Mouse (Mus musculus): Measurements from ENCODE around the gene Nol4l. TPM values are rescaled to one million over a fixed set of nuclear protein-coding genes. Genes with fewer than 3 reads are reported as not detected.
"Not testable (repeated sequence)": the region's sequence is repeated elsewhere in the genome, so short reads cannot be mapped to it uniquely, and the experiment has no call there.

Nol4l gene
- total RNA-seq, 2 experiments from 2014 or later: 0.94 to 1.0 TPM

GRCm38 (mm10) chr2:153425124-153425844, 104.5 kb downstream of the Nol4l start:
- no peak for DNase-seq
- intact Hi-C loops (cut with DNase I): no loop called here

- intact Hi-C loops (cut with DNase I): no loop called here
- no peak for DNase-seq
Observed at GRCm38 (mm10) chr2:153424557-153424956, 105.2 kb downstream of the Nol4l start.

GRCm38 (mm10) chr2:153423113-153423512, 106.7 kb downstream of the Nol4l start:
- intact Hi-C loops (cut with DNase I): no loop called here
- DNase-seq: no peak

- DNase-seq: no peak
- intact Hi-C loops (cut with DNase I): no loop called here
Observed at GRCm38 (mm10) chr2:153422051-153422450, 107.7 kb downstream of the Nol4l start.

- no peak for DNase-seq
- intact Hi-C loops (cut with DNase I): no loop called here
Observed at GRCm38 (mm10) chr2:153421233-153421632, 108.5 kb downstream of the Nol4l start.

DNA sequence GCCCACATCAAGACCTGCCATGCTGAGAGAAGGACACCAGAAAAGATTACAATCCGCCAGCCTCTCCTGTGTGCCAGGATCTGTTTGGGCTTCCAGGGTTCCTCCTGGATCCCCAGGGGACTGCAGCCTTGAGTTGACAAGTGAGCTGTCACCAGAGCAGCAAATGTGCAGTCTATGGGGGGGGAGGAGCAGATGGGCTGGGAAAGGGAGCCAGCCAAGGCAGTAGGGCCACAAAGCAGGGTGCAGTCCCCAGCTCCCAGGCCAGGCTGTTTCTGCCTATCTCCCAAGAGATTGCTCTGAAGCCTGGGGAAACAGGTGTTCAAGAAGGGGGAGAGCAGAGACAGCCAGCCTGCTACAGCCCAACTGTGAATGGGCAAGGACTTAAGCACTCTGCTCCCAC, 111.4 kb downstream of the Nol4l start:
- intact Hi-C loops (cut with DNase I): no loop called here
- no peak for DNase-seq

DNA sequence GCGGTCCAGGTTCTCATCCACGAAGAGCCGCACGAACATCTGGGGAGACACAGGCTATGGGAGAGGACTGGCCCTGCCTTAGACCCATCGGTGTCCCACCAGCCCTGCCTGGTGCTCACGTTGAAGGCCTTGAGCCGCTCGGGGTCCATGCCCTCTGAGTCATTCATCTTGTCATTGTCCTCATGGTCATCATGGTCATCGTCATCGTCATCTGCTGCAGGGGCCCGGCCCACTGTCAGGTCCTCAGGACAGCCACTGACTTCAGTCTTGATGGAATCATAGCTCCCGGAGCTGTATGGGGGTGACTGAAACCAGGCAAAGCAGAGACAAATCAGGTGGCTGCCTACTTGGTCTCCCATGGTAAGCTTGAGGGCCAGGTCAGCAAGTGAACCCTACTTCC, 111.9 kb downstream of the Nol4l start:
- intact Hi-C loops (cut with DNase I): no loop called here
- no peak for DNase-seq

GRCm38 (mm10) chr2:153414607-153415006, 115.2 kb downstream of the Nol4l start:
- no peak for DNase-seq
- intact Hi-C loops (cut with DNase I): loop anchor here (2.0 kb wide), 1 partner anchor 266 kb away; no protein-coding TSS in a partner anchor

DNA sequence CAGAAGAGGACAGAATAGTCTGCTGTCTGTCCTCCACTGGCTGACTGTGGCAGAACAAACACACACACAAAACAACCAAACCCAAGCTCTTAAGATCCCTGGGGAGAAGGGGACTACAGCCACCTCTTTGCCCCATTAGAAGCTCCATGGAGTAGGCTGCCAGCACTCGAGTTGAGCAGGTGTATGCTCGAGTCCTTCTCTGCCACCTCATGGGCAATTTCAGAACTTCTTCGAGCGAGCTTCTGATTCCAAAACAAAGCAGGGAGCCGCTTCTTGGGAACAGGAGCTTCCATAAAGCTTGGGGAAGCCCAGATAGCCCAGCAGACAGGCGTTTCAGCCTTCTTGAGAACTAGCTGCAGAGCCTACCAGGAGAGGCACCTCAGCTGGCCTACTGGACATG, 117.2 kb downstream of the Nol4l start:
- intact Hi-C loops (cut with DNase I): no loop called here

GRCm38 (mm10) chr2:153411557-153411956, 118.2 kb downstream of the Nol4l start:
- DNase-seq: no peak
- intact Hi-C loops (cut with DNase I): no loop called here

More for the DNA sequence above, 117.2 kb downstream of the Nol4l start:
- DNase-seq: peak in 1 of 2 experiments; percentile 6

GRCm38 (mm10) chr2:153408971-153409370, 120.8 kb downstream of the Nol4l start:
- peak in 1 of 2 experiments; percentile 8 for DNase-seq
- intact Hi-C loops (cut with DNase I): no loop called here

DNA sequence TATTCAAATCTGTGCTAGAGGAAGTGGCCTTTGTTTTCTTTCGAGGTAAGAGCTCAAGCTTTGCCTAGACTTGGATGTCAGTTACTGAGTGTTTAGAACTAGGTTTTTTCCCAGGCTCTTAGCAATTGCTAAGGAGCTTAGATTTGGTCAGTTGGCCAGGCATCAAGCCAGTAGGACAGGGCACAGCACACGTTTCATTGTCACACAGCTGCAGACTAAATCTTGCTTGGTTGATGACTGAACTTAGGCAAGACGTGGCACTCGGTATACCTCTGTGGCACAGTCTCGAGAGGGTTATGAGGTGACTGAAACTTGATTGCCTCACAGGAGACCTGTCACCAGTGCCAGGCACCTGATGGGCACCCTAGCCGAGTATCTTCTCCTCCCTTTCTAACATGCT, 122.9 kb downstream of the Nol4l start:
- DNase-seq: no peak
- intact Hi-C loops (cut with DNase I): no loop called here

DNA sequence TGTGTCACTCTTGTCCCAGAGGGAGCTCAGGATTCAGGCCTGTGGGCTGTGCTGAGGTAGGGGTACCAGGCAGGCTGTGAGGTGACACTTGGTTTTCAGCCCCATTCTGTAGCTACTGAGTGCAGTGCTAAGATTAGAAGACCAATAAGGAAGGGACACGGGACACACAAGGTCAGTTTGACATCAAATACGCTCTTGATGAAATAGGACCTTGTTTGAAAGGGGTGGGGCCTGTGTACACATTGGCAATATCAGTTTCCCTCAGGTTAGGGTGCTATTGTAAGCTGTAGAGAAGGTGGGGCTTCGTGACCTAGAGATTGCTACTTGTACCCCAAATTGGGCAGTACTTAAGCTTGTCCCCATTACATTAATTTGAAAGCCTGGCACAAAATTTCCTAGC, 124.9 kb downstream of the Nol4l start:
- intact Hi-C loops (cut with DNase I): no loop called here
- DNase-seq: no peak

- no peak for DNase-seq
- intact Hi-C loops (cut with DNase I): no loop called here
Observed at GRCm38 (mm10) chr2:153404062-153404461, 125.7 kb downstream of the Nol4l start.

GRCm38 (mm10) chr2:153399166-153399565, 130.6 kb downstream of the Nol4l start:
- intact Hi-C loops (cut with DNase I): no loop called here
- DNase-seq: no peak

- intact Hi-C loops (cut with DNase I): no loop called here
Observed at GRCm38 (mm10) chr2:153397790-153398515, 131.8 kb downstream of the Nol4l start.

GRCm38 (mm10) chr2:153393045-153393444, 136.7 kb downstream of the Nol4l start:
- intact Hi-C loops (cut with DNase I): loop anchor here (5.0 kb wide), 1 partner anchor 36 kb away; no protein-coding TSS in a partner anchor
- no peak for DNase-seq

More at GRCm38 (mm10) chr2:153397790-153398515, 131.8 kb downstream of the Nol4l start:
- DNase-seq: no peak

- intact Hi-C loops (cut with DNase I): loop anchor here (5.0 kb wide), 1 partner anchor 33 kb away; no protein-coding TSS in a partner anchor
- DNase-seq: no peak
Observed at GRCm38 (mm10) chr2:153389831-153390230, 139.9 kb downstream of the Nol4l start.

DNA sequence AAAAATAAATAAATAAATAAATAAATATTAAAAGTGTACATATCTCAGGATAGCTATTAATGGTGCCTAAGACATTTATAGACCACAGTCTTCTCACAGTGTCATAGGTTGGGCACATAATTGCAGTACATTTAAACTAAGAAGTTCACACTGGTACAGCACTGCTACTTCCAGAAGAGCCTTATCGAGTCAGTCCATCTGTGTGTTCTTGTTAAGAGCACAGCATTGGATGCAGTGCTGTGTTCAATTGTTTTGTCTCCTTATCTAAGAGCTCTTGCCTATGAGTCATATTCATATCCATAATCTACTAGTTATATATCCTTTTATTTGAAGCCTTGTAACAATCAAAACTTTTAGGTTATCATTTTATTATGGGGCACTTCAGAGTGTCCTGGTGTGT, 149.3 kb downstream of the Nol4l start:
- no peak for DNase-seq
- intact Hi-C loops (cut with DNase I): no loop called here

GRCm38 (mm10) chr2:153375380-153375779, 154.4 kb downstream of the Nol4l start:
- intact Hi-C loops (cut with DNase I): no loop called here
- no peak for DNase-seq

DNA sequence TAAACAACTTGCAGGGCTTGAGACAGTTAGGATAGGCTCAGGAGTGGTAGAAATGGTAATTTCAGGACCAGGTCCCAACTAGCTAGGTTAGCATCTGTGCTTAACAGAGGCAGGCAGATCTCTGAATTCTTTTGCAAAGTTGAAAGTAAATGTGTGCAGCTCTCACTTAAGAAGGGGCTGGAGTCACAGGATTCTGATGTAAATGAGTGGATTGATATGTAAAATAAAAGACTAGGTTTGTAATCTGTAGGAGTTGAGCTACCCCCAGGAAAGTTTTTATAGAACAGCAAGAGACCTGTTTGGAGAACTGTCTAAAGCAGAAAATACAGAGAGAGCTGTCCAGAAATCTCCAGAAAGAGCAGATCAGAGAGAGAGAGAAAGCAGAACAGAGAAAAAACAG, 158.9 kb downstream of the Nol4l start:
- intact Hi-C loops (cut with DNase I): no loop called here
- no peak for DNase-seq

GRCm38 (mm10) chr2:153364531-153364930, 165.2 kb downstream of the Nol4l start:
- intact Hi-C loops (cut with DNase I); DNase-seq: not testable (repeated sequence)
